8 mouse cellular contexts compared by ENCODE assay signal in genomic region chr11:55012551-55013521, GRCm38 (mm10). TPM values are rescaled to one million over a fixed set of nuclear protein-coding genes. Genes with fewer than 3 reads are reported as not detected.
DNase-seq lines count a peak whose midpoint lies in the region; ATAC-seq and TF ChIP-seq lines count a peak whose summit lies in the region.

No protein-coding gene starts in this region.

- H3K9me3 ChIP-seq in forebrain, postnatal 0 days (ENCODE audit: low read length) = no peaks in the 10 kb centered on the region
- no peaks in the 10 kb centered on the region for H3K9me3 ChIP-seq in forebrain, embryonic 15.5 days
- no peaks in the 10 kb centered on the region for H3K9me3 ChIP-seq in lung, postnatal 0 days (ENCODE audit: low read length)

- H3K27ac ChIP-seq in forebrain, postnatal 0 days (ENCODE audit: low read depth, low read length) = no peak overlapping the region
- no peak overlapping the region for H3K27ac ChIP-seq in forebrain, embryonic 15.5 days (replicated peaks)
- H3K27ac ChIP-seq in lung, postnatal 0 days (ENCODE audit: low read length) = 0 out of 2 replicates have a peak overlapping the region, but pooled peaks have one; percentile 27

- H3K4me3 ChIP-seq in forebrain, postnatal 0 days (ENCODE audit: low read depth, low read length) = no peak overlapping the region
- no peak overlapping the region for H3K4me3 ChIP-seq in forebrain, embryonic 15.5 days
- H3K4me3 ChIP-seq in lung, postnatal 0 days (ENCODE audit: low read depth, low read length) = no peak overlapping the region

- peak; percentile 20; the same call in 1 of the 2 replicates for TF ChIP-seq CTCF in forebrain, postnatal 0 days (IDR thresholded peaks at IDR 0.05; ENCODE audit: low read depth)
- peak; percentile 52 for TF ChIP-seq CTCF in lung, postnatal 0 days (IDR thresholded peaks at IDR 0.05)

- H3K4me1 ChIP-seq in forebrain, postnatal 0 days (ENCODE audit: insufficient read depth) = no peaks in the 10 kb centered on the region
- H3K4me1 ChIP-seq in forebrain, embryonic 15.5 days = peaks cover 16% of the 10 kb centered on the region
- H3K4me1 ChIP-seq in lung, postnatal 0 days (ENCODE audit: insufficient read depth, low read depth, low read length) = peaks cover 9% of the 10 kb centered on the region; the same call in 1 of the 2 replicates

- peaks cover 36% of the 10 kb centered on the region for H3K36me3 ChIP-seq in forebrain, postnatal 0 days (ENCODE audit: insufficient read depth)
- H3K36me3 ChIP-seq in forebrain, embryonic 15.5 days = peaks cover 24% of the 10 kb centered on the region; the same call in 1 of the 2 replicates
- H3K36me3 ChIP-seq in lung, postnatal 0 days (ENCODE audit: insufficient read depth, low read length) = peaks cover 19% of the 10 kb centered on the region

- H3K27me3 ChIP-seq in forebrain, postnatal 0 days (ENCODE audit: insufficient read depth, low read length) = no peaks in the 10 kb centered on the region
- no peaks in the 10 kb centered on the region for H3K27me3 ChIP-seq in forebrain, embryonic 15.5 days
- H3K27me3 ChIP-seq in lung, postnatal 0 days (replicated peaks; ENCODE audit: insufficient read depth, low read length) = no peaks in the 10 kb centered on the region

- 72% methylated on average over 5 of the region's 5 CpGs for WGBS in forebrain, postnatal 0 days
- WGBS in forebrain, embryonic 15.5 days = 77% methylated on average over 5 of the region's 5 CpGs
- 64% methylated on average over 5 of the region's 5 CpGs for WGBS in lung, postnatal 0 days

- no peak for ATAC-seq in forebrain, postnatal 0 days
- ATAC-seq in forebrain, embryonic 15.5 days (replicated peaks) = no peak
- peak; percentile 81 for ATAC-seq in granulocyte monocyte progenitor cell, adult 5-6 weeks (replicated peaks; ENCODE audit: poor library complexity, severe bottlenecking)
- peak; percentile 87 for ATAC-seq in lung, postnatal 0 days
- ATAC-seq in activated CD4-positive, CD25-positive, alpha-beta regulatory T cell, adult 4 months = no peak

- peak; percentile 65; the same call in 1 of the 2 replicates for TF ChIP-seq EP300 in lung, postnatal 0 days (IDR thresholded peaks at IDR 0.05)

- H3K9ac ChIP-seq in forebrain, postnatal 0 days = no peak overlapping the region
- no peak overlapping the region for H3K9ac ChIP-seq in forebrain, embryonic 15.5 days (replicated peaks)
- H3K9ac ChIP-seq in lung, postnatal 0 days (replicated peaks; ENCODE audit: low read depth) = no peak overlapping the region

- H3K4me2 ChIP-seq in forebrain, postnatal 0 days (ENCODE audit: low read depth) = no peak overlapping the region
- H3K4me2 ChIP-seq in forebrain, embryonic 15.5 days (replicated peaks) = no peak overlapping the region
- H3K4me2 ChIP-seq in lung, postnatal 0 days (replicated peaks; ENCODE audit: low read depth, low read length) = no peak overlapping the region

- DNase-seq in forebrain, postnatal 0 days = no peak
- peak; percentile 28 for DNase-seq in ES-CJ7 (ENCODE audit: low read depth, low spot score)
- DNase-seq in lung, postnatal 0 days (ENCODE audit: low spot score) = peak; percentile 90
- DNase-seq in c-Kit-positive CD71-positive TER-119-positive erythroid progenitor cells, embryonic 14.5 days (ENCODE audit: low spot score) = no peak
- DNase-seq in urinary bladder, postnatal 25 days (ENCODE audit: low spot score) = no peak

RNA-seq across cellular contexts. Expression of gene Anxa6, which starts 20.4 kb away (rescaled TPM):
- total RNA-seq in forebrain, postnatal 0 days (2014; rRNA removed) = 52.3 and 57.2 TPM in 2 replicates
- polyA plus RNA-seq in forebrain, postnatal 0 days (2015; fragmentation: Nextera tagmentation; extraction: Ambion mirVana) = 40.5 and 50.2 TPM in 2 replicates
- 39.9 and 40.8 TPM in 2 replicates for polyA plus RNA-seq in forebrain, embryonic 15.5 days (2015; fragmentation: Nextera tagmentation; extraction: Ambion mirVana)
- total RNA-seq in granulocyte monocyte progenitor cell, adult 5-6 weeks (2014; fragmentation: Nextera tagmentation) = 61.0 and 65.6 TPM in 2 replicates
- 70.8 and 77.7 TPM in 2 replicates for total RNA-seq in granulocyte monocyte progenitor cell, adult 5-6 weeks (2017)
- 228 and 265 TPM in 2 replicates for polyA plus RNA-seq in lung, postnatal 0 days (2015; fragmentation: Nextera tagmentation; extraction: Ambion mirVana)
- polyA plus RNA-seq in activated CD4-positive, CD25-positive, alpha-beta regulatory T cell, adult 4 months (2017; shearing (Covaris generic)) = 100 to 1,000 TPM; 447 to 527 TPM

RNA-seq across cellular contexts. Expression of gene Tnip1, which starts 50.1 kb away (rescaled TPM):
- total RNA-seq in forebrain, postnatal 0 days (2014; rRNA removed) = 9.8 and 14.9 TPM in 2 replicates
- 13.0 and 16.6 TPM in 2 replicates for polyA plus RNA-seq in forebrain, postnatal 0 days (2015; fragmentation: Nextera tagmentation; extraction: Ambion mirVana)
- 11.3 and 13.2 TPM in 2 replicates for polyA plus RNA-seq in forebrain, embryonic 15.5 days (2015; fragmentation: Nextera tagmentation; extraction: Ambion mirVana)
- 27.7 and 48.9 TPM in 2 replicates for total RNA-seq in granulocyte monocyte progenitor cell, adult 5-6 weeks (2014; fragmentation: Nextera tagmentation)
- 25.3 and 28.0 TPM in 2 replicates for total RNA-seq in granulocyte monocyte progenitor cell, adult 5-6 weeks (2017)
- 17.6 and 22.7 TPM in 2 replicates for polyA plus RNA-seq in lung, postnatal 0 days (2015; fragmentation: Nextera tagmentation; extraction: Ambion mirVana)
- 10 to 100 TPM; 81.5 to 98.2 TPM for polyA plus RNA-seq in activated CD4-positive, CD25-positive, alpha-beta regulatory T cell, adult 4 months (2017; shearing (Covaris generic))

Comparison
In these comparisons a context has a peak if more than half of its experiments do, and no peak if none do; other contexts are left out.
1. ATAC-seq: peak in granulocyte monocyte progenitor cell, adult 5-6 weeks (single experiment) and lung, postnatal 0 days (single experiment); none in forebrain, postnatal 0 days (single experiment), forebrain, embryonic 15.5 days (single experiment) and activated CD4-positive, CD25-positive, alpha-beta regulatory T cell, adult 4 months (single experiment).
2. DNase-seq: peak in ES-CJ7 (single experiment) and lung, postnatal 0 days (single experiment); none in forebrain, postnatal 0 days (single experiment), c-Kit-positive CD71-positive TER-119-positive erythroid progenitor cells, embryonic 14.5 days (single experiment) and urinary bladder, postnatal 25 days (single experiment).